Mouse (Mus musculus) kidney, postnatal 4 days (tissue): ENCODE measurements around the gene Ppip5k2.

Source experiments
- DNase-seq, 2 experiments: peaks; one replicate each; pipeline ENCODE4 v3.0.0; 2021; ENCODE audit warnings: mixed read lengths in 2 of 2

Gene Ppip5k2

DNA sequence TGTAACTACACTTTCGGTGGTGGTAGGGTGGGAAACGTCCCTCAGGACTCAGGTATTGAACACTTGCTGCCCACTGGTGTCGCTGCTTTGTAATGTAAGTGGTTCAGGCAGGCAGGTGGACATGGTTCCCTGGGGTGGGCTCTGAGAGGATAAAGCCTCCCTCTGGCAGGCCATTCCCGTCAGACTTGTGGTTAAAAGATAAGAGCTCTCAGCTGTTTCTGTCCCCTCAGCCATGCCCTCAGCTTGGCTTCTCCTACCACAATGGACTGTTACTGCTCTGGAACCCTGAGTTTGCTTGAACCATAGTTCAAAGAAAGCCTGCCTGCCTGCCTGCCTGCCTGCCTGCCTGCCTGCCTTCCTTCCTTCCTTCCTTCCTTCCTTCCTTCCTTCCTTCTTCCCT, 15.8 kb downstream of the Ppip5k2 start:
- no peak for DNase-seq

DNA sequence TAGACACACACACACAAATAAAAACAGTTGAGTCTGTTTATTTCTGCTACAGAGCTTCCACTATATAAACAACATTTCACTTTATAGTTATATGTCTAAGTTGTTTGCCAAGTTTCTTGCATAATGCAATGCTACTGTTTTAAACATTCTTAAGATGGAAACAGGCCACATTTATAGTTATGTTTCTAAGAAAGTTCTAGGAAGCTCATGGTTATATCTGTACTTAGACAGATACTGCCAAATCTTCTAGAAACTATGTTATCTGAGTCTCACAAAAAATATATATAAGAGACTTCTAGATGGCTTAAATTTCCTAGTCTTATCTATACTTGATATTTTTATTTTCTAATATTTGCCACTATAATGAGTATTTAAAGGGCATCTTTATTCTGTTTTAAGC, 17.0 kb downstream of the Ppip5k2 start:
- no peak for DNase-seq

DNA sequence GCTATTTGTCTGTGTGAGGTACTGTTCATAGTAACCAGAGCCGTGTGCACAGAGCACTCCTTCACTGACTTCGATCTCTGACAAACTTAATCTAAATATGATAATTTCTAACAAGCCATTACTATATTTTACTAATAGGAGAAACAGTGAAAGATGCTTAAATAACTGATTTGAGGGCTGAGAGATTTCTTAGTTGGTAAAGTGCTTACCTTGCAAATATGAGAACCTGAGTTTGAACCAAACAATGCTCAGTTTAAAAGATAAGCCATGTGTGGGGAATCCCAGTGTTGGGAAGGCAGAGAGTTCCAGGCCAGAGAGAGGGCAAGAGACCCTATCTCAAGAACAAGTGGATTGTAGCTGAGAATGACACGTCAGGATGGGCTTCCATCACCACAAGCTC, 22.0 kb downstream of the Ppip5k2 start:
- DNase-seq = no peak

DNA sequence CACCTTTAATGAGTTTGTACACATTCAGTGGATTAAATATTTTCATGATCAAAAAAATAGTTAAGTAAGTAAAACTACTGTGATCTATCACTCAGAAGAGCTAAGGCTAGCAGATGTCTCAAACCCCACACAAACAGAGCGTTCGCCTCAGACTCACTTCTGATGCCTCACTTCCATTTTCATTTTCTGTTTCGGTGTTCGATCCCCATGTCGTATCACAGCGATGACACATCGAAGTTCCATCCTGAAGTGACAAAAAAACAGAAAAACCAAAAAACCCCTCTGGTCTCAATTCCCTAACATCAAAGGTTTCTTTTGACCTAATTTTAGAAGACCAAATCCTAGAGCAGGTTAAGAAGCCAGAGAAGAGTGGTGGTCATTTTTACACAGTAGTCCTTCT, 23.9 kb downstream of the Ppip5k2 start:
- no peak for DNase-seq

DNA sequence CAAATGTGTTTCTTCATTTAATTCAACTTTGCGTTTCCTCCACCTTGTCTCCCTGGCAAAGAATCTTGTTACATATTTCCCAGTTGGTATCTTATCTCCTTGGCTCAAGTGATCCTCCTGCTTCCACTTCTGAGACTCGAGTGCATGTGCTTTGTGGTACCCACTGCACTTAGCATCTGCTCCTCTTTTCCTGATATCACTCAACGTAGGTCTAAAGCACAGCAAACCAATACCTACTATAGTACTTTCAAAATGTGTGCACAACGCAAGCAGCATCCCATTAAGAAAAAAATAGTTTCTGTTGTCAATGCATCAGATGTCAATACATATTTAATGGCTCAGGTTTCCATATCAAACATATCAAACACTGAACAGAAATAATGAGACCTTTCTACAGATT, 24.5 kb downstream of the Ppip5k2 start:
- no peak for DNase-seq

DNA sequence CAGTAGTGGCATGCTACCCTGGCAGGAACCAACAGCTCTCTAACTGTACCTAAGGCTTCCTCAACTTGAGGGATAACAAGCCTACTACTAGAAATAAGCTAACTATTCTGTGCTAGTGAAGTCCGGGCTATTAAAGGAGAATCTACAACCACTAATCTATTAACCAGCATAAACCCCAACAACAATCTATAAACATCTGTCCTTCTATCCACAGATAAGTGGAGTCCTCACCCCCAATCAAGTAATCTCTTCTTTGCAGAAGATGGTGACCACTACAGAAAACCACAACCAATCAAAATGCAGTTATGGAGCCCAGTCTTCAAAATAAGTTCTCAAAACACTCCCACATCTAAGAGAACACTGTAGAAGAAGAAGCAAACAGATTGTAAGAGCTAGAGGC, 27.1 kb downstream of the Ppip5k2 start:
- no peak for DNase-seq

DNA sequence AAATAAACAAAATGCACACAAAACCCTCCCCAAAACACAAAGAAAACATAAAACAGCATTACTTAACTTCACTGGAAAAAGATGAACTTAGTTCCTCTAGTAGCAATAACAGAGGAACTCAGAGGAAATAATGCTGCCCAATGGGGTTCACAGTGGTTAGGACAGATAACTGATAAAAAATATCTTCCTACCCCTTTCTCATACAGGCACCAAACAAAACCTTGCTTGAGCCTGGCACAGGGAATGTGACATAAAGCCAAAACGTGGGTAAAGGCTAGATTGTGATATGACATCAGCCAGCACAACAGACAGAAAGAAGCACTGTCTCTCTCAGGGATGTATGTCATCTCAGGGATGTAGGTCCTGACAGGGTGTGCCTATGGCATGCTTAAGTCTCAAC, 40.9 kb downstream of the Ppip5k2 start:
- no peak for DNase-seq

DNA sequence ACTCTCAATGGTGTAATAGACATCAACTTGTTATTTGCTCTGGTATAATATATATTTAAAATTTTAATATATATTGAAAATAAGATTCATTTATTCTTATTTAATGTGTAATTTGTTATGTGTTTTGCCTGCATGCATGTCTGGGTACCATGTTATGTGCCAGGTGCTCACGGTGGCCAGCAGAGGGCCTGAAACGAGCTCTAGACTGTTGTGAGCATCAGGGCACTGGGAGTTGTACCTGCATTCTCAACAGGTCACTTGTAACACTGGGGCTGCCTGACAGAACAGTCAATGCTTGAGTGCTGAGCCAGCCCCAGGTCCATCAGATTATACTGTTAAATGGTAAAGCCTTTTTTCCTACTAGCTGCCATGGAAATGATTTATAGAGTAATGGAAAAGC, 43.5 kb downstream of the Ppip5k2 start:
- peak; percentile 18 to 31 for DNase-seq

DNA sequence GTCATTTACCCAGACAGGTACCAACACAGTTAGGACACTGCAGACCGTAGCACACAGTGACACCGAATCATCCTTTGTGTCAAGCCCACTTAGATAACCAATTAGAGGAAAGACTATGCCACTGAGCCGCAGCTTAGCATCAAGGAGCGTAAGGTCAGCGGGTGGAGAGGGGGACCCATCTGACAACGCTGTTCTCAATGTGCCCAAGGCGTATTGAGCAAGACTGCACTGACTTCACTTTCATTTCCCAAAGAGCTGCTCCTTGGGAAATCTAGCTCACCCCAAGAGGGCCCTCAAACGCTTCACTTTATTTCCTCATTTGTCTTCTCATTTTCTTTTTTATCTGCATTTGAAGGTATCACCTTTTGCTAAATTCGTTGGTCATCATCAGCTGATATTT, 51.8 kb downstream of the Ppip5k2 start:
- DNase-seq = no peak

DNA sequence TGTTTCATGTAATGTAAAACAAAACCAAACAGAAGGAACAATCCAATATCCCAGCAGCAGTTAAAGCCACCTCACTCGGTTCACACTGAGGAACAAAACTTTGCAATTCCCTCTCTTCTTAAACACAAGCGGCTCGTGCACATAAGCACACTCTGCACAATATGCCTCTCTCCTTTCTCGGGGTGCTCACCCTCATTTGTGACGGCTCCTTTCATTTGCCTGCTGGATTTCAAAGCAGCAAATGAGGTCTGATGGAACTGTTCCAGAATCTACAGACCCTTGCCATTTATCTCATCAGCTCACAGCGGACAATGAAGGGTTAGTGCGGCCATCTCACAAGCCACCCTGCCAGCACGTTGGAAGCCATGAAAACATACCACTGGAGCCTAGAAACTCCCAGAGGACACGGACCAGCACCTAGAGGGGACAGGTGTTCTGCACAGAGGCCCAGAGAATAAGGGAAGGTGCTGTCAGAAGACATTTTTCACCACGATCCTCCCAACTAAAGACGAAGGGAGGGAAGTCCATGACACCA, 55.8 kb downstream of the Ppip5k2 start:
- no peak for DNase-seq

DNA sequence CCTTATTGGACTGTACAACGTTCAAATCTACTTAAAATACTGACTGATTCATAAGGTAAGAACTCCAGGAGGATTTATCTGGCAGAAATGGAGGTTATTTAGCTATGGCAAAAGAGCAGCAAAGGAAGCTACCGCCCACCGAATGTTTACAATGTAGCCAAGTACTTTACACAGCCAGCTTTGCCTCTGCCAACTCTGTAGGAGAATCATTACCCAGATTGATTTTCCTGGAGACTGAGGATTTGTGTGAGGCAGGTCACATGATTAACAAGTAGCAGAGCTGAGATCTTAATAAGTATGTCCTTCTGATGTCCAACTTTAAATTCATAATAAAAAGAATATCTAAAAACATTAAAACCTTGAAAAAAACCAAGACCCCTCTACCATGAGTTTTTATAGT, 59.7 kb downstream of the Ppip5k2 start:
- no peak for DNase-seq

DNA sequence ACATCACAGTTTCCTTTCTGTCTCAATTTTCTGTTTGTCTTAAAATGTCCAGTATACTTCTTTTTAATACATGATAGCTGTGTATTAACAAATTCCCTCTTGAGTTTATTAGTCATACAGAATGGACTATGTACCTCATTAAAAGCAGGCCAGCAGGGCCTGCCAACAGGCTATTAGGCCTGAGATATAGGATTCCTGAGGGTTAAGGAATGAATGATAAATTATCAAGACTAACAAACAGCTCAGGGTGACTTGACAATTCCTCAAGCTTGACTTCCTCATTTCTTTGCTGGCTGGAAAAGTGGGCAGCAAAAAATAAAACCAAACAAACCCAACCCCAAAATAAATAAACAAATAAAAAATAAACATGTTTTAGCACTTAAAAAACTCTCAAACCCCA, 64.8 kb downstream of the Ppip5k2 start:
- DNase-seq = no peak

DNA sequence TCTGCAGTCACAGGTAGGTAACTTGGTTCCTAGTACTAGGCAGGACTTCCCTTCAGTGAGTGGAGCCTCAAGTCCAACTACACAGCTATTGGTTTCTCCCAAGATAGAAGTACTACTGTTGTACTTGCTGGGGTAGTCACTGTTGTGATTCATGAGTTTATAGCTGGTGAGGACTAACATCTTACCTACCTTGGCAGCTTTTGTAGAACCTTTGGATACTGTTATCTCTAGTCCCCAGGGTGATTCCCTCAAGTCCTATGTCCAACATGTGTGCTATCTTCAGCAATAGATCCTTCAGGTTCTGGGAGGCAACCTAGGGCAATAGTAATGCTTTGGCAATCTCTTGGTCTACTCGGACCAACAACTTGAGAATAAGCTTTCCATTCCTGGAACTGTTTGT, 65.6 kb downstream of the Ppip5k2 start:
- DNase-seq = no peak

DNA sequence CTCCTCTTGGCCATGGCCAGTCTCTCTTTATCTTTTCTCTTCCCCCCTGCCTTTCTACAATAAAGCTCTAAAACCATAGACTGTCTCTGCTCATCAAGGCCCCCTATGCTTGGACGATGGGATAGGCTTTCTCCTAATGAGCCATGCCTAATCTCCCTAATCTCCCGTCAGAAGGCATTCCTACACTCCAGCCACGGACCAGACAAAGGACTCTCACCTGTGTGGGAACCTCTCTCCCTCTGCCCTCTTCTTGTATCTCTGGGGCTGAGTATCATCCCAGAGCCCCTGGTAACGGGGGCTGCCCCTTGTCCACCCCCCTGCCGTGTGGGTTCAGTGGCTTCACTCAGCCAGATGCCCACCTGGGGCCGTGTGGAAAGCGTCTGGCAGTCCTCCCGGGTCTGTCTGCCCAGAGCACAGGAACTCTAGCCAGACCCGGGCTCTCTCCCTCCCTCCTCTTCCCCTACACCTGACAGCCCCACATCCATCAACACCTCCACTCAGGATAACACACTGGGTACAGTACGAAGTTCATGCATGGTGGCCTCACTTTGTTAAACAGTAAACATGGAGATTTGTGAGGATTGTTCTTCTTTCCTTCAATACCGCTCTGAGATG, 71.1 kb downstream of the Ppip5k2 start:
- DNase-seq = peak; percentile 8 to 29

DNA sequence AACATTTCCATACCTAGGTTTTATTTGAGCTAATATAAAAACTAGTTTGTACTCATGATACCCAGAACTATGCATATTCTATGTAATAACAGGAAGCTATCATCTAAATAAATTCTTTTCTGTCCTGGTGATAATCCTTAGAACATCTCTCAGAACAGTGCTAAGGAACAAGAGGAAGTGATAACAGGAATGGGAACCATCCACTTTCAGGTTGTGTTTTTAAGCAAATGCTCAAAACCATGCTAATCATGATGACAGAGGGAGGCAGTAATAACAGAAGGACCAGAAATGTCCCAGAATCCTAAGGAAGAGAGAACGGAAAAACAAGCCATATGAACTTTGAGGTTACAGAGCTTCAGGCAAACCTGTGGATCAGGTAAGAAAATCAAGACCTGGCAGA, 72.9 kb downstream of the Ppip5k2 start:
- no peak for DNase-seq

DNA sequence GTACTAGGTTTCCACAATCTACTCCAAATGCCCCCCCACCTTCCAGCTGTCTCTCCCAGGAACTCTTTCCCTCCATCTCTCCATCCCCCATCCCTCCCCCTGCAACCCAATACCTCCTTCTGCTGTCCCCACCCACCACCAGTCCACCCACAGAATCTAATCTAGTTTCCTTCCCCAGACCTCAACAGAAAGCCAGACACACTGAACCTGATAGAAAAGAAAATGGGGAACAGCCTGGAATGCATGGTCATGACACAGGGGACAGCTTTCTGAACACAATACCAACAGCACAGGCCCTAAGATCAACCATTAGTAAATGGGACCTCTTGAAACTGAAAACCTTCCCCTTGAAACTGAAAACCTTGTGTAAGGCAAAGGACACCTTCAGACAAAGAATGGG, 76.4 kb downstream of the Ppip5k2 start:
- DNase-seq = no peak

DNA sequence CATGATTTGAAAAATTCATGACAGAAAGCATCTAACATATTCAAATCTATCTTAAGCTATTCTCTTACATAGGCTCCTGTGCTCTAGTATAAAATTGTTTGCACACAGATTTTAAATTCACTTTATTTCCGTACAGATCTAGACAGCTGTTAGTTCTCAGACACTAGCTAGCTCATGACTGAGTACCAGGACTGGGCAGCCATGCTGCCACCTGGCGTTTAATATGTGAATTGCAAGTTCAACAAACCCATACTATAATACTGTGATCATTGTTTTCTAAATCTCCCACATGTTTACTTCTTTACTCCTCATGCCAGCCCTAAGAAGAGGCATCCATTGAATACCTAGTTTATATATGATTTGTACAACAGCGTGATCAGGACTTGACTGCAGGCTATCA, 81.5 kb downstream of the Ppip5k2 start:
- DNase-seq = peak; percentile 45 to 52

DNA sequence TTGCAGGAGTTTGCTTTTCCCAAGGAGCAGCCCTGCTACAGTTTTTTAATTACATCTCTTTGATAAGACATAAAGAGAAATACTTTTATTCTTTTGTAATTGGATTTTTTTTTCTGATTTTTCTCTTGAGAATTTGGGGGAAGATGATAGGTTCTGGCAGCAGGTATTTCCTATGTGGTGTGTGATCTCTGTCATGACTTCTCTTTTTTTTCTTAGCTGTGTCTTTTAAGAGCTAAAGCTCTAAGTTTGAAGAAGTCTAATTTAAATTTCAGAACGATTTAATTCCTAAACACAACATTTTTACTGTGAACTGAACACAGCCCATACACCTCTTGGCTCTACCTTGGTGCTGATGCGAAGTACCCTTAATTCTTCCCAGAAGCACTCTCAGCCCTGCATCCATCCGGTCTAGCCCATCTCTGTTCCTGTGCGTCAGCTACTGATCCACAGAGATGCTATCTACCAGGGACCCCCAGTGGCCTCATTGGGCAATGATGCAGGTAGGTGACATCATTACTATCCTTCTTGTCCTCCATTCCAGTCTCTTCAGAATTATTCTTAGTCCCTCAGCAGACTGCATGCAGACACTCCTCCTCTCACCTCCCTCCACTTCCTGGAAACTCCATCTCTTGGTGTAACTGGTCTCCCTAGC, 93.6 kb downstream of the Ppip5k2 start:
- DNase-seq = no peak

DNA sequence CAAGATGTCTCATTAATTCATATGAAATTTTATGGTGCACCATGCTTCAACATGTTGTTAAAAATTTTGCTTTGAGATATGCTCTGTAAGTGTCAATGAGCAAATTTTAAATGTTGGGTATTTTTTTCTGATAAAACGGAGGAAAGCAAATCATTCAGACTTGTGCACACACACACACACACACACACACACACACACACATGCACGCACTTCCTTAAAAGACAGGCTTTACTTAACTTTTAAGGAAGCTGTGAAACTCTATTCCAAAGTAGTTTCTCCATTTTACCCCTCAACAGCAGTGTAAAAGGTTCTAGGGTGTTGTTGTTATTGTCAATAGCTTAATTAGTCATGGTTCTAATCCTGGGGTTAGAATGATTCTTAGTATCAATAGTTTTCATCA, 94.1 kb downstream of the Ppip5k2 start:
- DNase-seq = no peak

DNA sequence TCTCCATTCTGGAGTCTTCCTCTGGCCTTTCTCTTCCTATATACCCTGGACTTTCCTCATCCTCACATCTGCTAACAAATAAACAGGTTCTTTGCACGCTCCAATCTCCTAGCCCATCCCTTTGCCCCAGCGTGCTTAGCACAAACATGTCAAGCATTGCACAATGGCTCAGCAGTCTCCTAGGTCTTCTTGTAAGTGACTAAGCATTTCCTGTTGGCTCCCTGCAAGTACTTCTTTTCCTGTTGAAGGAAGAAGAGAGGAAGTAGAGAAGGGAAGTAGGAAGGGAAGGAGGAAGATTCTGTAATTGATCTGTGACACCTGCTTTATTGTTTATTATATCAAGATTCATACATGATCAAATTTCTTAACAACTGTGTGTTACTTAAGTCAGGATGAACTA, 97.4 kb downstream of the Ppip5k2 start:
- DNase-seq = no peak

DNA sequence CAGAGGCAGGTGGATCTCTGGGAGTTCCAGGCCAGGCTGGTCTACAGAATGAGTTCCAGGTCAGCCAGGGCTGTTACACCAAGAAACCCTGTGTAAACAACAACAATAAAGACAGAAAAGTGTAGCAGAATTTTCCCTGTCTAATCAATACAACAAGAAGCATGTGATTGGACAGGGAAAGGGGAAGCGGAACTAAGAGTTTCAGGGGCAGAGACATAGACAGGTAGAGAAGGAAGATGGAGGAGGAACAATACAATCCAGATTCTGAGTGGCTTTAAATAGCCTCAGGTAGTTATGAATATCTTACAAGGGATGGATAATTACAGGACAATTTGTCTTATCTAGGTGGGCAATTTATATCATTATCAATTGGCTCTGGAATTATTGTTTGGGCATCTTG, 102.9 kb downstream of the Ppip5k2 start:
- no peak for DNase-seq

DNA sequence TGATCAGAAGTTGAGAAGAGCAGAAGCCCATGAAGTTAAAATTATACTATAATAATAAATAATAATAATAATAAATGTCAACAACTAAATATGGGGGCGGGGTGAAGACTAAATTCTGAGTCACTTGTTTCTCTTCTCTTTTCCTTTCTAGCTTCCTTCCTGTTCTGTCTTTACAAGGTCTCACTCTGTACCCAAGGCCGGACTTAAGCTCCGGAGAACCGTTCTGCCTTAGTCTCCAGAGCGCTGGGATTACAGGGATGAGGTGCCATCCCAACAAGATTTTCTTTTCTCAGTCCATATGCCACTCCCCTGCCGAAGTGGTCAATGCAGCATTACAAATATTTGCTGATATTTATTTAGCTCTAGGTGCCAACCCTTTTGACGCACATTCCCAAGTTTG, 107.9 kb downstream of the Ppip5k2 start:
- no peak for DNase-seq

DNA sequence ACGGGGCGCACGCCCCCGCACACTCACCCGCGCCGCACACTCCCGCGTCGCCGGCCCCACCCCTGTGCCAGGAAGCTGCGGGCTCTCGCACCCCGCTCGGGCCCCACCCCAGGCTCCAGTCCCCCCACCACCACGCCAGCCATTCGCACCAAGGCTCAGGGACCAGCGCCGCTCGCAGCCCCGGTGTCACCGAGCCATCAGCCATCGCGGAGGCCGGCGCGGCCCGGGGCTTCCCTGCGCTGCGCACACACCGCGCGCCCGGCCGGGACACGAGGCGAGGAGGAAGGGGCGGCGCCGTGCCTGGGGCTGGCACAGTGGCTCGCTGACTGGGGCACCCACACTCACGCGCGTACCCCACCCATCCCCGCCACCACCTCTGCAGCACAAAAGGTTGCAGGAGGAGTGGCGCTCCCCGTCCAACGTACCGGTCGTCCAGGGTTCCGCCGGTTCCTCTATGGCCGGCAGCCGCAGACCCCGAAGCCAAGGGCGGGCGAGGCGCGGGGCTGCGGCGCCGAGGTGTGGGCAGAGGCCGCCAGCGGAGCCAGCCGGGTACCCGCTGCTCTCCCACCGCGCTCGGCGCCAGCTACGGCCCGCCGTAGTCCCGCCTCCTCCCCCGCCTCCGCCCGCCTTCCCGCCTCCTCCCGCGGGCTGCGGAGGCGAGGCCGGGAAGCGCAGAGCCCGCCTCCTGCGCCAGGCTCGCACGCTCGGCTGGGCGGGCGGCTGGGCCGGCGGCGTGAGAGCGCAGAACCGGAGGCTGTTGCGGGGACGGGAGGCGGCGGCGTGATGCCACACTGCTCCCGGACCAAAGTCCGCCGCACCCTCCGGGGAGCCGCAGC, 108.6 kb downstream of the Ppip5k2 start, which contains the start of gene D1Ertd622e:
TSS of gene D1Ertd622e (minus strand) at position 669 of the 836 bp plus-strand sequence.
- peak; percentile 82 to 90 for DNase-seq
